Mouse (Mus musculus): ENCODE measurements around the gene Neurl3. TPM values are rescaled to one million over a fixed set of nuclear protein-coding genes. Genes with fewer than 3 reads are reported as not detected.

Neurl3 gene
- total and polyA plus RNA-seq, 3 experiments: 0.08 to 0.09 (median 0.08) TPM

DNA sequence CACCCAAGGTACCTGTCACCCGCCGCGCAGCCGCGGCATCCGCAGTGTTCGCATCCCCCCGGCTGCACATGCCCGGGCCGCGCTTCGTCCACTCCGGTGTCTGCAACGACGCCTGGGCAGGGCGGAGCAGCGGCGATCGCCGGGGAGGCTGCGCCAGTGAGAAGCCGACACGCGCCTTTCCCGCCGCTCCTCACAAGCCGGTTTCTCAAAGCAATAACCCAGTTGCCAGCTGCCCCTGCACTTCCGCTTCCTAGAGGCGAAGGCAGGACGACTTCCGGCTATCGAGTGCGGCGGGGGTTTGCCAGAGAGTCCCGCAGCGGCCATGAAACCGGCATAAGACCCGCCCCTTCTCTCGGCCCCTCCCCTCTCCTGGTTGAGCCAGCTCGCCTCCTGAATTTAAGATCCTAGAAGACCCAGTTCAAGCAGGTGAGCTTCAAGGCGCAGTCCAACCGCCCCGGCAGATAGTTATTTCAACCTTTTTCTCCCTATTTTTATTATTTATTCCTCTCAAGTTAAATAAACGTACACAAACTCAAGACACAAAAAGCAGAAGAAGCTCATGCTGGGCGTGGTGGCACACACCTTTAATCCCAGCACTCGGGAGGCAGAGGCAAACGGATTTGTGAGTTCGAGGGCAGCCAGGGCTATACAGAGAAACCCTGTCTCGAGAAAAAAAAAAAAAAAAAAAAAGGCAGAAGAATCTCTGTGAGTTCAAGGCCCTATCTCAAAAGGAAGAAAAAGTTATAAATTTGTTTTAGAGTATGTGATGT, 30.2 kb downstream of the Neurl3 start, which contains the start of gene Uggt1:
Gene Uggt1, minus strand, starts transcription at position 663 of the 770 bp plus-strand sequence.
- Histone ChIP-seq H3K9me3 (replicated peaks; ENCODE audit: low read length) (no peaks in the 10 kb centered on the region), H3K4me3 (replicated peaks in 1 of 3; ENCODE audit: low read depth in 2 of 3, low read length in 2 of 3, poor library complexity in 1 of 3) (peak within 1 kb of the TSS; percentile 84 to 95 (median 93)), H3K36me3 (replicated peaks in 1 of 2; ENCODE audit: control insufficient read depth in 1 of 2, insufficient read depth in 1 of 2, low read length in 1 of 2) (peaks cover 0 to 11% of the 10 kb centered on the region in 2 experiments), H3K27me3 (replicated peaks) (no peaks in the 10 kb centered on the region), H3K4me1 (ENCODE audit: control insufficient read depth in 1 of 2, insufficient read depth in 2 of 2) (peaks cover 15 to 42% of the 10 kb centered on the region in 2 experiments), H3K27ac (ENCODE audit: insufficient read depth, low read depth) (peak within 1 kb of the TSS; percentile 50), H3K4me2 (ENCODE audit: insufficient read depth, low read depth, poor library complexity, severe bottlenecking) (peak within 1 kb of the TSS; percentile 89), H3K79me2 (replicated peaks; ENCODE audit: control insufficient read depth, extremely low read depth, insufficient read depth, poor library complexity, severe bottlenecking) (peaks cover 39% of the 10 kb centered on the region), H3K9ac (ENCODE audit: insufficient read depth, low read depth) (peak within 1 kb of the TSS; percentile 74)
- dilution Hi-C loops (cut with MboI; ENCODE audit: extremely low pct_ligation_motif_present, extremely low pct_unique_long_range_greater_than_20kb, low sequenced_read_pairs) (no loop called here), in situ Hi-C loops (cut with MboI; ENCODE audit: low pct_ligation_motif_present, low pct_unique_long_range_greater_than_20kb, low sequenced_read_pairs) (no loop called here)
- DNase-seq (ENCODE audit: extremely low read depth): peak; percentile 94
- no peak for TF ChIP-seq EP300 (IDR thresholded peaks at IDR 0.05; ENCODE audit: low read length)
- peak; percentile 81; the same call in 1 of the 2 replicates for TF ChIP-seq KAT2A (IDR thresholded peaks at IDR 0.05; ENCODE audit: insufficient replicate concordance, low read length)
- TF ChIP-seq MXI1 (IDR thresholded peaks at IDR 0.05; ENCODE audit: low read depth, low read length): peak; percentile 95
- TF ChIP-seq MAFK (IDR thresholded peaks at IDR 0.05; ENCODE audit: insufficient replicate concordance, low read length): no peak
- TF ChIP-seq NRF1 (IDR thresholded peaks at IDR 0.05; ENCODE audit: low read depth, low read length): peak; percentile 67
- peak; percentile 81 for TF ChIP-seq TCF12 (IDR thresholded peaks at IDR 0.05; ENCODE audit: low read depth, low read length)
- 0 out of 2 replicates have a peak, but pooled peaks have one; percentile 50 for TF ChIP-seq UBTF (IDR thresholded peaks at IDR 0.05; ENCODE audit: low read depth, low read length)
- peak; percentile 34; the same call in 1 of the 2 replicates for TF ChIP-seq GABPA (IDR thresholded peaks at IDR 0.05; ENCODE audit: insufficient replicate concordance, low read depth, low read length)
- 0 out of 2 replicates have a peak, but pooled peaks have one; percentile 32 for TF ChIP-seq ZMIZ1 (IDR thresholded peaks at IDR 0.05; ENCODE audit: low read depth, low read length)
- peak; percentile 82 for TF ChIP-seq NELFE (IDR thresholded peaks at IDR 0.05; ENCODE audit: low read depth, low read length)
- peak; percentile 88 for TF ChIP-seq POLR2A (IDR thresholded peaks at IDR 0.05; ENCODE audit: low read depth, low read length)
- peak; percentile 98 for TF ChIP-seq ELF1 (IDR thresholded peaks at IDR 0.05; ENCODE audit: low read depth, low read length)
- no peak for TF ChIP-seq JUND (conservative IDR thresholded peaks at IDR 0.05; ENCODE audit: low read depth, low read length)
- TF ChIP-seq RCOR1 (conservative IDR thresholded peaks at IDR 0.05; ENCODE audit: low read depth, low read length): no peak
- TF ChIP-seq E2F4 (IDR thresholded peaks at IDR 0.05; ENCODE audit: insufficient replicate concordance, low read depth, low read length): 0 out of 2 replicates have a peak, but pooled peaks have one; percentile 40
- TF ChIP-seq ZNF384 (IDR thresholded peaks at IDR 0.05; ENCODE audit: low read depth, low read length): 0 out of 2 replicates have a peak, but pooled peaks have one; percentile 24
- TF ChIP-seq MEF2A (IDR thresholded peaks at IDR 0.05; ENCODE audit: borderline replicate concordance, low read depth, low read length): peak; percentile 18; the same call in 1 of the 2 replicates
- TF ChIP-seq IRF4 (IDR thresholded peaks at IDR 0.05; ENCODE audit: low read depth, low read length): 0 out of 2 replicates have a peak, but pooled peaks have one; percentile 7
- TF ChIP-seq ETS1 (conservative IDR thresholded peaks at IDR 0.05; ENCODE audit: low read depth, low read length): peak; percentile 42; the same call in 1 of the 2 replicates
- peak; percentile 99 for TF ChIP-seq SIN3A (IDR thresholded peaks at IDR 0.05; ENCODE audit: low read length)
- TF ChIP-seq MAX (IDR thresholded peaks at IDR 0.05; ENCODE audit: low read length): peak; percentile 28; the same call in 1 of the 2 replicates
- peak; percentile 63; the same call in 1 of the 2 replicates for TF ChIP-seq TBP (conservative IDR thresholded peaks at IDR 0.05; ENCODE audit: low read depth, low read length)
- no peak for TF ChIP-seq CTCF (conservative IDR thresholded peaks at IDR 0.05 in 1 of 2, IDR thresholded peaks at IDR 0.05 in 1 of 2; ENCODE audit: low read depth in 2 of 2, low read length in 2 of 2)
- peak; percentile 46; the same call in 1 of the 2 replicates for TF ChIP-seq MYC (IDR thresholded peaks at IDR 0.05; ENCODE audit: low read depth, low read length)
- TF ChIP-seq HCFC1 (IDR thresholded peaks at IDR 0.05; ENCODE audit: low read depth, low read length): peak; percentile 91
- TF ChIP-seq USF2 (conservative IDR thresholded peaks at IDR 0.05; ENCODE audit: low read depth, low read length): no peak
